Mouse (Mus musculus): Measurements from ENCODE around the gene Nr3c2. TPM values are rescaled to one million over a fixed set of nuclear protein-coding genes. Genes with fewer than 3 reads are reported as not detected.

The Nr3c2 gene
- polyA plus RNA-seq, 1 experiment from 2014 or later, result 1.2 TPM

DNA sequence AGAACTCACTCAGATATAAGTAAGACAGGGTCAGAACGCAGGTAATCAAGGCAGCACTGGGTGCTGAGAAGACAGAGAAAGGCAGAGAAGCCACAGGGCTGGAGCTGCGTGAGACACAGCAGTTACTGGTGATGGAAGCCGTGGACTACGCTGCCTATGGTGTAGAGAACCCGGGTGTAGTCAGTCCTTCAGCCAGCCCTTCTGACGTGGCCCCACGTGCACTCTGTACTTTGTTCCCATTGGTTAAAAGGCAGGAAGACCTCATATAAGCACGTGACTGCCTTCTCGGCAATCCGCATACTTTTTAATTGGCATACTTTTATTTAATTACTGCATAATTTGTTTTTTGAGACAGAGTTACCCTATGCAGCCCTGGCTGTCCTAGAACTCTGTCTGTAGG, 198.9 kb downstream of the Nr3c2 start:
- H3K4me2 ChIP-seq (replicated peaks), result no peak overlapping the region
- no peak overlapping the region for H3K4me3 ChIP-seq
- no peak for ATAC-seq (ENCODE audit: insufficient number of reproducible peaks, insufficient read depth, low FRiP score, low TSS enrichment)
- H3K9me3 ChIP-seq, result no peaks in the 10 kb centered on the region
- H3K27me3 ChIP-seq, result no peaks in the 10 kb centered on the region
- H3K27ac ChIP-seq, result no peak overlapping the region
- 76% methylated on average over 10 of the region's 10 CpGs for WGBS
- no peak overlapping the region for H3K9ac ChIP-seq
- no peaks in the 10 kb centered on the region for H3K36me3 ChIP-seq
- H3K4me1 ChIP-seq, result no peaks in the 10 kb centered on the region

DNA sequence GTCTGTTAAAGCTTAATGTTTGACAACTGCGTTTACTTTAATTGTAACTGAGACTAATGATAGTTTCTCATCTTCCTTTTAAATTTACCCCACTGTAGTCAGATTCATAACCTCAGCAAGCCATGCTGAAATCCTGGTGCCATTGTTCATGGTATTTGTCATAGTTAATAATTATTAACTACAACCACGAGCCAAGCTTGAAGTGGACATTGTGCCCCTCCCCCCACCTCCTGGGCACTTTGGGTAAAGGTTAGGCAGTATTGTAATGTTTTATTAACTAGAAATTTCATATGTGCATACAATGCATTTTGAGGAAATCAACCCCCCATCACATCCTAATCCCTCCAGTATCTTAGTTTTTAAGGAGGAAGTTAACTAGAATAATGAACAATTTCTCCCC, 201.1 kb downstream of the Nr3c2 start:
- Histone ChIP-seq H3K4me1 (no peaks in the 10 kb centered on the region), H3K27ac (no peak overlapping the region), H3K27me3 (no peaks in the 10 kb centered on the region), H3K36me3 (no peaks in the 10 kb centered on the region), H3K4me2 (replicated peaks) (no peak overlapping the region), H3K4me3 (no peak overlapping the region), H3K9me3 (no peaks in the 10 kb centered on the region), H3K9ac (no peak overlapping the region)
- 83% methylated on average over 2 of the region's 2 CpGs for WGBS
- no peak for ATAC-seq (ENCODE audit: insufficient number of reproducible peaks, insufficient read depth, low FRiP score, low TSS enrichment)

DNA sequence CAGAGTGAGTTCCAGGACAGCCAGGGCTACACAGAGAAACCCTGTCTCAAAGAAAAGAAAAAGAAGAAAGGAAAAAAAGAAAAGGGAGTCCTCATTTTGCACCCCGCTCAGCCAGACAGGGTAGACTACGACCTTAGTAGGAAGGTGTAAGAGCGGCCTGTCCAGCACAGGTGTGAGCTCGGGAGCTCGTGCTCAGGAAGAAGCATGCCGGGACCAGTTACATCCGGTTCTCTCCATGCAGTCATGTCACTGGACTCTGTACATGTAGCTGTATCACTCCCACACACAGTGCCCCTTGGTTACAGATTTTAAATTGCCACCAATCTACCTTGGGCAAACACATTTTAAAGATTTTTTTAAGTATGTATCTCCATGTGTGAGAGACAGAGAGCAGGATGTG, 203.6 kb downstream of the Nr3c2 start:
- ATAC-seq (ENCODE audit: insufficient number of reproducible peaks, insufficient read depth, low FRiP score, low TSS enrichment), result no peak
- Histone ChIP-seq H3K4me1 (no peaks in the 10 kb centered on the region), H3K27me3 (no peaks in the 10 kb centered on the region), H3K9ac (no peak overlapping the region), H3K4me3 (no peak overlapping the region), H3K36me3 (no peaks in the 10 kb centered on the region), H3K27ac (no peak overlapping the region), H3K4me2 (replicated peaks) (no peak overlapping the region), H3K9me3 (no peaks in the 10 kb centered on the region)
- WGBS, result 89% methylated on average over 7 of the region's 7 CpGs

DNA sequence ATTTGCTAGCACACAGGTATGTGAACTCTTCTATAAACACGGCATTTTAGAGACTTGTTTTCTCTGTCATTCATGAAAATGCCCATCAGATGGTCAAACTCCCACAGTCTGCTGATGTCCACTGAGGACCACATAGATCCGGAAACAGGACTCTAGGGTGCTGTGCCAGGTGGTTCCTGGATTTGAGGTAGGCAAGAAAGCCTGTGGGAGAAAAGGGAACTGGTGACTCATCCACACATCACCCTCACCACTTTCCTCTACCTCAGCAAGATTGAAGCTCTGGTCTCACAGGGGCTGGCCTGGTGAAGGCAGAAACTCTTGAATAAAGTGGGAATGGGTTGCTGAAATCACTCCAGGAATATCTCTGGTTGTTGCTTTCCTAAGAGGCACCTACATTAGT, 213.5 kb downstream of the Nr3c2 start:
- no peak overlapping the region for H3K4me2 ChIP-seq (replicated peaks)
- no peaks in the 10 kb centered on the region for H3K27me3 ChIP-seq
- H3K4me3 ChIP-seq, result no peak overlapping the region
- H3K36me3 ChIP-seq, result no peaks in the 10 kb centered on the region
- no peak overlapping the region for H3K27ac ChIP-seq
- H3K9ac ChIP-seq, result no peak overlapping the region
- H3K4me1 ChIP-seq, result no peaks in the 10 kb centered on the region
- H3K9me3 ChIP-seq, result no peaks in the 10 kb centered on the region
- 92% methylated on average over 2 of the region's 2 CpGs for WGBS
- no peak for ATAC-seq (ENCODE audit: insufficient number of reproducible peaks, insufficient read depth, low FRiP score, low TSS enrichment)

DNA sequence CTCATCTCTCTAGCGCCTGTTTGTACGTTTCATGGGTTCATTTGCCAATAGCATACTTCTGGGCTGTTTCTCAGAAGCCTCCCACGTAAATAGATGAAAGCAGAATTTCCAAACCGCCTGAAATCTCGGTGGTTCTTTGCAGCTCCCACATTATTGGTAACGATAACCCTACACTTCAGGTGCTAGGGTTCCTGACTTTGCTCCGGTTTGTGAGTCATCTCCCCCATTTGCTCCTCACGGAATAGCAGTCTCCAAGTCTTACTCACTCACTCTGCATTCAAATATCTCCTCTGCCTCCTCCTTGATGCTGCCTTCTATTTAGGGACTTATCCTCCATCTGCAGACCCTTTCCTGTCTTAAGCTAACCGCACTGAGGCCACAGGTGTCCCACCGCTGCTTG, 215.5 kb downstream of the Nr3c2 start:
- Histone ChIP-seq H3K4me1 (no peaks in the 10 kb centered on the region), H3K4me2 (replicated peaks) (no peak overlapping the region), H3K27ac (no peak overlapping the region), H3K9ac (no peak overlapping the region), H3K27me3 (no peaks in the 10 kb centered on the region), H3K9me3 (no peaks in the 10 kb centered on the region), H3K36me3 (no peaks in the 10 kb centered on the region), H3K4me3 (no peak overlapping the region)
- no peak for ATAC-seq (ENCODE audit: insufficient number of reproducible peaks, insufficient read depth, low FRiP score, low TSS enrichment)
- 86% methylated on average over 10 of the region's 10 CpGs for WGBS

DNA sequence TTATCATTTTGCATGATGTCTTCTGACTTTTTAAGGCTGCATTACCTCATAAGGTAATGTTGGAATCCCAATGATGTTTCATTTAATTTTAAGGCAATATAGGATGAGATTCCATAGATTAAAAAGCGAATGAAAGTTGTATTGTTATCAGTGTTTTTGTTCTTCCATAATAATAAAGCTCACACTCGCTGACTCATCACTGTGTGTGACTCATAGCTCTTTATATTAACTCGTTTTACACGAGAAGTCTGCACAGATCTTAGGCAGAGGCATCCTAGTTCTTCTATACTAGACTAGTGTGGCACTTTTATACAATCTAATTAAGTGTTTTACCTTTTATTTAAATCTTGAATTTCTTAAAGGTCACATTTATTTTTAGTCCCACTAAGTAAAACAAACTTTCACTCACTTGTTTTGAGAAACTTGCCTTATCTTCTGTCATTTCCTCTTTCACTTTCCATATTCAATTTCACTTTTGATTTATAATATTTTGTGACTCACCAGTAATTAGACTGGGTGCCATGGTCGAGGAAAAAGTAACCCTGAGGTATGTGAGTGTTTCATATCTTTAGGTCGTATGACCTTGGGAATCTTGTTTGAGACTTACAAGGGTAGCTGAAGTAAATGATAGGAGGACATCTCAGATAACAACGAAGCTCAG, 217.3 kb downstream of the Nr3c2 start:
- 71% methylated on average over 7 of the region's 7 CpGs for WGBS
- no peaks in the 10 kb centered on the region for H3K27me3 ChIP-seq
- no peak overlapping the region for H3K4me2 ChIP-seq (replicated peaks)
- H3K9me3 ChIP-seq, result no peaks in the 10 kb centered on the region
- no peak overlapping the region for H3K4me3 ChIP-seq
- no peak for ATAC-seq (ENCODE audit: insufficient number of reproducible peaks, insufficient read depth, low FRiP score, low TSS enrichment)
- no peaks in the 10 kb centered on the region for H3K36me3 ChIP-seq
- no peak overlapping the region for H3K9ac ChIP-seq
- 0 out of 2 replicates have a peak, but pooled peaks cover 5% of the 10 kb centered on the region for H3K4me1 ChIP-seq
- H3K27ac ChIP-seq, result no peak overlapping the region

DNA sequence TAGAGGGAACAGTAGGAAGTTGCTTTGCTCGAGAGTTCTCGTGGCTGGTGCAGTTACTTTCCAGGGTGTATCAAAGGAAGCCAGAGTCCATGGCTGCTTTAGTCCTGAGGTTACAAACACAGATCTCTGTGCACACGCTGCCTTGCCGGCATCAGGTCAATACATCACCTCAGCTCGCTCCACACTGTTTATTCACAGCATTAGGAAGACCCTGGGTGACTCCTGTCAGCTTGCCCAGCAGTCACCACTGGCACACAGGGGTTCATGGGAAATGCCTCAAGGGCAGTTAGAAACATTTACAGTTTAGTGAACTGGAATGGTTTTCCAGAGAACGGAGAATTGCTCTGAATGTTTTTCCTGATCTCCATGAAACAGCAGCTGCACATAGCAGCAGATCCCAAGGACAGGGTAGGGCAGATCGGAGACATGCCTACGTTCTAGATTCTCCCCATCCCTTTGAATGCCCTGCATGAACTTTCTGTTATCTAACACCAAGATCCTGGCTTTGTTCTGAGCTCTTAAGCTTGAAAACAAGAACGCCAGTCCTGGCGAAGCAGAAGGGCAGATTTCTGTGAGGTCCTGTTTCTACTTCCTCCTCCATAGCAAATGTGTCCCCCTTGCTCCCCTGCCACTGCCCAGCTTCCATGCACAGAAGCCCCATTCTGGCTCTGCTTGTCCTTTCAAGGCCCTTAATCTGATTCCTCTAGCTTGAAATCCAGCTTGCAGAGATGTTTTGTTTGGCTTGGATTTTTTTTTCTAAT, 221.7 kb downstream of the Nr3c2 start:
- 52% methylated on average over 10 of the region's 10 CpGs for WGBS
- no peak overlapping the region for H3K9ac ChIP-seq

DNA sequence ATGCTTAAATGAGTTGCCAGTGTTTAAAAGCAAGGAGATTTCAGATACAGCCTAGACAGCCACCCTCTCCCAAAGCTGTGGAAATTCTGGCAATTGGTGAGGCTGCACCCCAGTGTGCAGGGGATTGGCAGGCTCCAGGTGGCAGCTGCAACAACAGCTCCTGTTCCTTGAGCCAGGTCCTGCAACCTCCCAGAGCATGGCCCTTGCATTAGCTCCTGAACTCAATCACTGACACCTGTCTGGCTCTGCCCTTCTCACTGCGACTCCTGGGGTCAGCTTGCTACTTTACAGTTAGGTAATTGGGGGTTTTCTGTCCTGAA, 222.3 kb downstream of the Nr3c2 start:
- Histone ChIP-seq H3K36me3 (no peaks in the 10 kb centered on the region), H3K9ac (no peak overlapping the region), H3K4me3 (no peak overlapping the region), H3K27me3 (no peaks in the 10 kb centered on the region), H3K4me2 (replicated peaks) (no peak overlapping the region), H3K4me1 (0 out of 2 replicates have a peak, but pooled peaks cover 6% of the 10 kb centered on the region), H3K27ac (no peak overlapping the region), H3K9me3 (no peaks in the 10 kb centered on the region)
- no peak for ATAC-seq (ENCODE audit: insufficient number of reproducible peaks, insufficient read depth, low FRiP score, low TSS enrichment)
- WGBS, result 33% methylated on average over 1 of the region's 1 CpGs

More for the DNA sequence above, 221.7 kb downstream of the Nr3c2 start:
- no peaks in the 10 kb centered on the region for H3K9me3 ChIP-seq
- no peak overlapping the region for H3K4me2 ChIP-seq (replicated peaks)
- no peak for ATAC-seq (ENCODE audit: insufficient number of reproducible peaks, insufficient read depth, low FRiP score, low TSS enrichment)
- H3K4me3 ChIP-seq, result no peak overlapping the region
- no peaks in the 10 kb centered on the region for H3K27me3 ChIP-seq
- no peaks in the 10 kb centered on the region for H3K36me3 ChIP-seq
- H3K4me1 ChIP-seq, result 0 out of 2 replicates have a peak, but pooled peaks cover 6% of the 10 kb centered on the region
- no peak overlapping the region for H3K27ac ChIP-seq

DNA sequence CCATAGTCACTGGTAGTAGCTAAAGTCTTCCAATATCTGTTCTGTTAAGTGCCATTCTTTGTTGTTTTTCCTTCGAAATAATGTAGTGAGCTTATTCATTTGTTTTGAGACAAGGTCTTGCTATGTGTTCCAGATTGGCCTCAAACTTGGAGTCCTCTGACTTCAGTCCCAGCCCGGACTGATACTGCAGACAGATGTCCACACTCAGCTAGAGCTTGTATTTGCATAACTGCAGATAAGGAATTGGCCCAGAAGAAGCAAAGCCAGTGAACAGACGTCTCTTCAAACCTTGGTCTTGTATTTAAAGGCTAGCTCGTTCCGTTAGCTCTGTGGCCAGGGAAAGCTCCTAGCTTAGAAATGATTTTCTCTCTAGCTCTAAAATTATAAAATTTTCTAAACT, 223.1 kb downstream of the Nr3c2 start:
- Histone ChIP-seq H3K9me3 (no peaks in the 10 kb centered on the region), H3K4me2 (replicated peaks) (no peak overlapping the region), H3K36me3 (no peaks in the 10 kb centered on the region), H3K27me3 (no peaks in the 10 kb centered on the region), H3K27ac (no peak overlapping the region), H3K4me3 (no peak overlapping the region), H3K9ac (no peak overlapping the region), H3K4me1 (0 out of 2 replicates have a peak, but pooled peaks cover 6% of the 10 kb centered on the region)
- ATAC-seq (ENCODE audit: insufficient number of reproducible peaks, insufficient read depth, low FRiP score, low TSS enrichment), result no peak
- WGBS, result 80% methylated on average over 5 of the region's 5 CpGs

DNA sequence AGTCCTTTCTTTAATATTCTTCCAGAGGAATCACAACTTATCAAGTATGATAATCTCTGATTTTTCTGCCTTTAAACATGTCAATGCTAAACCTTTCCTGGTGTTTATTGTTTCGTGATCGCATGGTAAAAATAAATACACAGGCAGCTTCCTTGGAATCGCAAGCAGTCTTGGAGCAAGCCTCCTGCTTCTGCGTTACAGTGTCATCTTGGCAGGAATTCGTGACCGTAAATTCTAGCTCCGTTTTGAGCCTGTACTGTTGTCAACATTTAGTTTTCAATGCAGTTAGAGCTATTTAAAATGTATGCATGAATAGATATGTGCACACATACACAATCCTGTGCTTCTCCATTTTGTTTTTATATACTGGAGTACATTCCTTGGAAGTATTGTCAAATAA, 226.5 kb downstream of the Nr3c2 start:
- no peak overlapping the region for H3K4me2 ChIP-seq (replicated peaks)
- no peak overlapping the region for H3K9ac ChIP-seq
- H3K36me3 ChIP-seq, result no peaks in the 10 kb centered on the region
- H3K27me3 ChIP-seq, result no peaks in the 10 kb centered on the region
- 0 out of 2 replicates have a peak, but pooled peaks cover 5% of the 10 kb centered on the region for H3K4me1 ChIP-seq
- no peak for ATAC-seq (ENCODE audit: insufficient number of reproducible peaks, insufficient read depth, low FRiP score, low TSS enrichment)
- no peak overlapping the region for H3K4me3 ChIP-seq
- H3K27ac ChIP-seq, result no peak overlapping the region
- whole genome bisulfite sequencing, result 92% methylated on average over 7 of the region's 7 CpGs
- H3K9me3 ChIP-seq, result no peaks in the 10 kb centered on the region

DNA sequence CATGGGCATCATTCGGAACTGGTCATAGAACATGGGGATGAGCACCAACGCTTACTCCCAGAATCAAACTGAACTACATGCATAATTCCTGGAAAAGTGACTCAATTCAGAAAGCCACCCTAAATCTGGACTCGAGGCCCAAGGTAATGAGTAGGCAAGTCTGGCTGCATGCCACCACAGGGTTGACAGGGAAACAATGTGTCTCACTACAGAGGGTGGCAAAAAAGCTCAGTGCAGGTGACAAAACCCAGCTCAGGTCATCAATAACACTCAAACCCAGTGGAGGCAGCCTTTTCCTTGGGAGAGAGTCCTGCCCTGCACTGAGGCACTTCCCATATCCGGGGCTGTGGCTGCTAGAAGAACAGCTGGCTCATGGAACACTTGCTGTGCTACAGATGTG, 228.8 kb downstream of the Nr3c2 start:
- no peak for ATAC-seq (ENCODE audit: insufficient number of reproducible peaks, insufficient read depth, low FRiP score, low TSS enrichment)
- H3K27ac ChIP-seq, result no peak overlapping the region
- H3K4me1 ChIP-seq, result no peaks in the 10 kb centered on the region

DNA sequence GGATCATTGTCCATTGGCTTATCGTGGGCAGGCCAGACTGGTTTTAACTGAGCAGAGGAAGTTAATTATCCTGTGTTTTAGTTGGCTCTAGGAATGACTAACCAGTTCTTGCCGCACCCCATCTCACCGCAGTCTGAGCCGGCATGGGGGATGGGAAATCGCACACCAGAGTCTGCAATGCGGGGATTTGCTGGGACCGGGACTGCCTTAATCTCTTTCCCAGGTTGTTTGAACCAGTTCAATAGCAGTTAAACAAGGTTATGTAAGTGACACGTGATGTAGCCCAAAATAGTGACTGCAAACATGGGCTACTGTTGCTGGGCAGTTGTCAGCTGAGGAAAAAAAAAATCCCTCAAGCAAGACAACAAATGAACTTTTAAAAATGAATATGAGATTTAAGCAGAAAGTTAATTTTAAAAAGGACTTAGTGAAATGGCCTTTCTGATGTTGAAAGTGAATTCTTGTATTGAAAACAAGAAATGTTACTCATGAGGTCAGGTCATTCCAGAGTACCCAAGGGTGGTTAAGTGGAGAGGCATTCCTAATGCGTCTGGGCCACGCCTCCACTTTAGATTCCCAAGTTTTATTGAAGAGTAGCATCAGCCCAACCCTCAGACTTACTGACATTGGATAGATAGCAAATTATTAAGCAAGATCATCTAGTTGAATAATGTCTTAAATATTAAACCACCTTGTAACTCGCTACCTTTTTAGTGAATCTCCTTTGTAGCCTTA, 233.8 kb downstream of the Nr3c2 start:
- Histone ChIP-seq H3K36me3 (no peaks in the 10 kb centered on the region), H3K9ac (no peak overlapping the region), H3K4me2 (replicated peaks) (0 out of 2 replicates have a peak overlapping the region, but pooled peaks have one; percentile 17), H3K27me3 (no peaks in the 10 kb centered on the region), H3K4me3 (no peak overlapping the region), H3K4me1 (no peaks in the 10 kb centered on the region), H3K9me3 (no peaks in the 10 kb centered on the region), H3K27ac (no peak overlapping the region)
- WGBS, result 32% methylated on average over 11 of the region's 11 CpGs
- ATAC-seq (ENCODE audit: insufficient number of reproducible peaks, insufficient read depth, low FRiP score, low TSS enrichment), result 0 out of 2 replicates have a peak, but pooled peaks have one; percentile 52

More for the DNA sequence above, 228.8 kb downstream of the Nr3c2 start:
- 85% methylated on average over 4 of the region's 4 CpGs for WGBS
- H3K36me3 ChIP-seq, result no peaks in the 10 kb centered on the region
- no peak overlapping the region for H3K9ac ChIP-seq
- H3K9me3 ChIP-seq, result no peaks in the 10 kb centered on the region
- no peak overlapping the region for H3K4me2 ChIP-seq (replicated peaks)
- no peaks in the 10 kb centered on the region for H3K27me3 ChIP-seq
- H3K4me3 ChIP-seq, result no peak overlapping the region
